Mouse (Mus musculus) MN1 (cell line): ENCODE measurements at regions not wholly inside any gene's neighbourhood (a gene's known extent, or its start where the extent isn't known, plus 50 kb on each side); places are given as distances from the start of the nearest gene placed in this dataset.

Source experiments
- DNase-seq: peaks from one replicate; pipeline ENCODE4 v3.0.0-alpha.2; 2016; ENCODE audit warnings: low spot score

DNA sequence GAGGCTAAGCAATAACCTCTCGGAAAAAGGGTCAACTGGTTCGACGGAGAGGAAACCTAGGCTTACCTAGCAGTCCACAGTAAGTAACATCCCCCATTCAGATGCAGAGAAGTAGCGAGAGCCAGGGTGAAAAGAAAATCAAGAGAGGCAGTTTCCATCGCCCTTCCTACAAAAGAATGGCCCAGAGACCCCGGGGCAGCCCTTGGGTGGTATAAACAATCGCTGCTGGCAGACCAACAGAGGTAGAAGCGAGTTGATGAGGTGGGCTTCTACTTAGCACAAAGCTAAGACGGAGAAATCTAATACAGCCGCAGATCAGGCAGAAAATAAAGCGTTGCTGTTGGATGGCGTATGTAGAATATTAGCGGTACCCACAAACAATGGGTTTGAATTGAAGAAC is 57.8 kb upstream of the Arl15 start:
- no peak for DNase-seq

- DNase-seq: no peak
These were observed 58.6 kb upstream of the Arl15 start for GRCm38 (mm10) chr13:113735611-113736285.

- DNase-seq: no peak
These were observed 60.0 kb upstream of the Arl15 start for GRCm38 (mm10) chr13:113734134-113734794.

GRCm38 (mm10) chr13:113733734-113734133 is 60.6 kb upstream of the Arl15 start:
- DNase-seq: no peak

DNA sequence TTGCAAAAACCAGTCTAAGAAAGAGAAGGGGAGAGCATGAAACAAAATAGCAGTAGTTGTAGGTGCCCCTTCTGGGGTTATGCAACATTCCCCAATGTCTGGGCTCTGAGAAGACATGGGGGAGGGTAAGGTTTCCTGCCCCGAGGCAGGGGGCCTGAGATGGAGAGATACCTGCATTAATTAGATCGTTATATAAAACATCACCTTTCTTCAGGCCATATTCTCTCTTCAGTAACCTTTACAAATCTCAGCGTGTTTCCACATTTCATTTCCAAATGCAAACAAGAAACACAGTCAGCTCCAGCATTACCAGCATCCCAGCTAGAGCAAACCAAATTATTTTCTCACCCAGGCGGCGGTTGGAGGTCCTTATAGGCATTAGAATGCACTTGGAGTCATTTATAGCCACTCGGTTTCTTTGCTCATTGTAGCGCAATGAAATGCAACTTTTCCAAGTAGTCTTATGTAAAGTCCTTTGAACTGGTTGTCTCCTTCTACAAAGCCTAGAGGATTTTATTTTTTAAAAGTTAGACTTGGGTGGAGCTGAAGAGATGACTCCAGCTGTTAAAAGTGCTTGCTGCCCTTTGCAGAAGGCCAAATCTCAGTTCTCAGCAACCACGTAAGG is 63.4 kb upstream of the Arl15 start:
- no peak for DNase-seq

DNA sequence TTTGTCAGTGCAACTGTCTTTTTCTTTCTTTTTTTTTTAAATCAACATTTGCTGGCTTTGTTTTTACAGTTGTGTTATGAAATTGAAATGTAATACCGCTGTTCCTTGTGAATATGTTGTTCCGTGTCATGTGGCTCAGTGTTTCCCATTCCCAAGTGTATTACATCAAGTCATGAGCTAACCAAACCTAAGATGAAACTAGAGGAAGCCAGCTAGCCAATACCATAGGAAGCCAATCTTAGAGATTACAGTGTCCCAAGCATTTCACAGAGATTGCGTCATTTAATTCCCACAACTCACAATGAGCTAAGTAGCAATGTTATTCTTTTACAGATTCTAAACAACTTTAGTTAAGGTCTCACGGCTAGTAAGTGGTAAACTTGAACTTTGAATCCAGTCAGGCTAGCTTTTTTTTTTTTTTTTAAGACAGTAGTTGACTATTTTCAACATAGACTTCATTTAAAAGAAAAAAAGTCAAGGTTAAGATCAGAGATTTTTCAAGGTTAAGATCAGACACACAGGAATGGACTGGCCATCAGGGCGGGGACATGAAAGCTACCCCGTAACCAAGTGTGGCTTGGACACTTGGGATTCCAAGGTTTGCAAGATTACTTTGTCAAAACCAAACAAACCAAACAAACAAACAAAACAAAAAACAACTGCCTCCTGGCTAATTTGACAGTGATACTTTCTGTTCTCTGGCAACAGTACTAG is 64.1 kb upstream of the Arl15 start:
- DNase-seq: peak; percentile 53

DNA sequence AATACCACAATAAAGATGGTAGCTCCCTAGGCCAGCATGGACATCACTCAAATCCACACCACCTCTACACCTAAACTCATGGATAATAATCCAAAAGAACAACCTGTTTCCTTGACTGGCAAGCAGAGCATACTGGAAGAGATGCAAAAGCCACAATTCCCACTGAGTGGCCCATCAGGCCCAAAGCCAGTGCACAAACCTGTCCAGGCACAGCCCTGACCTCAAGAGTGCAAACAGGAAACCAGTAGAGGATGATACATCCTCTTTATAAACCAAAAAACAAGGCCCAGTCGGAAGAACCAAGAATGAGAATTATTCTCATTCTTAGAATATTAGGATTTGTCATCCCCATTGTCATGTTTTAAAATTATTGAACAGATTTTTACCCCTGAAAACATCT is 64.7 kb upstream of the Arl15 start:
- no peak for DNase-seq

DNA sequence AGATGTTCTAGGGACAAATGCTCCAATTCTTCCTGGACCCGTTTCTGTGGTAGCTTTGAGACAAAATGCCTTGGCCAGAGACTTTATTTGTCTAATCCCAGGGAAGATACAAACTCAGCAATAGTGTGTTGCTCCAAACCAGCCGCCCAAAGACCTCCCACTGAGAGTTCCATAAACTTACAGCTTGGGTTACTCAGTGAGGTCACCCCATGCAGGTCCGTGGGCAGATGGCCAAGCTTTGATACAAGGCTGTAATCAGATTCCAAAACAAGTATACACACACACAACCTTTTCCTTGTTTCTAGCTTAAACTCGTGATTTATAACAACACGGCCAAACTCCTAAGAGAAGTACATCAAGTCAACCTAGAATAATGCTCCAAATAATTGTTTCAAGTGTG is 64.6 kb upstream of the Hspb3 start:
- peak; percentile 31 for DNase-seq

DNA sequence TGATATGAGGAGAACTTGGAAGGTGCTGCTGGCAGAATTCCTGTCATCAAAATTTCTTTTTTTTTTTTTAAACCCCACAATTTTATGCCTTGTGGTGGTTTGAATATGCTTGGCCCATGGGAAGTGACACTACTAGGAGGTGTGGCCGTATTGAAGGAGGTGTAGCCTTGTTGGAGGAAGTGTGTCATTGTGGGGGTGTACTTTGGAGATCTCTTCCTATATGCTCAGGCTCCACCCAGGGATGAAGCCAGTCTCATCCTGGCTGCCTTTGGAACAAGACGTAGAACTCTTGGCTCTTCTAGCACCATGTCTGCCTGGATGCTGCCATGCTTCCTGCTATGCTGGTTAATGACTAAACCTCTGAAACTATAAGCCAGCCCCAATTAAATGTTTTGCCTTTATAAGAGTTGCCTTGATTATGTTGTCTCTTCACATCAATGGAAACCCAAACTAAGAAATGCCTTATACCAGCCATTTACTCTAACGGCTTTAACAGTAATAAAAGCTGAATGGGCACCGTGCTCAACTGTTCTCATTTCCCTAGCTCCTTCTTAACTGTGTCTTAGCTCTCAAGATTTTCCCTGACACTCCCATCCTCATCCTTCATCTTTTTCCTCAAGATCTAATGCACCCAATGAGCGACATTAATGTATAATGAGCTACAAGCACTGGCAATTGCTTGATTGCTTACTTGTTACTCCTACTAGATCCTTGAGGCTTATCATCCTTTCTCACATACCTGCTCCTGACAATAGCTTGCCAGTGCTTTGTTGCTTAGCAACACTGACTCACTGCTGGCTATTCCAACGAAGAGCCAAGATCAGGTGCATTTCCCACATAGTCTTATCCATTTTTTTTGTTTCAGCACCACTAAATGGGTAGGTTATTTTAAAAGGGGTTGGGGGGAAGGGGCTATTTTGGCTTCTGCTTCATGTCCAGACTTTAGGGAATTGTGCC is 61.7 kb upstream of the Hspb3 start:
- no peak for DNase-seq

GRCm38 (mm10) chr13:113715231-113715630 is 51.8 kb upstream of the Hspb3 start:
- DNase-seq: no peak

- DNase-seq: no peak
These were observed 50.4 kb upstream of the Hspb3 start for GRCm38 (mm10) chr13:113713844-113714243.
